Mouse (Mus musculus) heart, embryonic 11.5 days (tissue): ENCODE measurements at regions not wholly inside any gene's neighbourhood (a gene's known extent, or its start where the extent isn't known, plus 50 kb on each side); places are given as distances from the start of the nearest gene placed in this dataset.

Experiments used
- ATAC-seq: fragments of 200-750 bp; cut with Nextera tagmentation; replicated peaks from 2 replicates; pipeline ENCODE4 v1.8.0; 2017; ENCODE audit warnings: moderate library complexity; ENCODE audit not compliant: insufficient number of reproducible peaks, low FRiP score, low TSS enrichment
- H3K27ac ChIP-seq: fragments of 300-500 bp; sonication (generic); 2 replicates; pipeline ENCODE4 v1.5.1; 2014; ENCODE audit warnings: mild to moderate bottlenecking, low read depth, low read length
- H3K27me3 ChIP-seq: fragments of 300-500 bp; sonication (generic); 2 replicates; pipeline ENCODE4 v1.6.1; 2014; ENCODE audit warnings: mild to moderate bottlenecking, low read length, mixed read lengths; ENCODE audit not compliant: control insufficient read depth, insufficient read depth
- H3K36me3 ChIP-seq: fragments of 300-500 bp; sonication (generic); 2 replicates; pipeline ENCODE4 v1.6.1; 2014; ENCODE audit warnings: mild to moderate bottlenecking, low read length, moderate library complexity, mixed read lengths; ENCODE audit not compliant: control insufficient read depth, insufficient read depth
- H3K4me1 ChIP-seq: fragments of 300-500 bp; sonication (generic); 2 replicates; pipeline ENCODE4 v1.6.1; 2014; ENCODE audit warnings: low read length; ENCODE audit not compliant: control insufficient read depth, insufficient read depth
- H3K4me2 ChIP-seq: fragments of 300-500 bp; sonication (generic); 2 replicates; pipeline ENCODE4 v1.6.1; 2014; ENCODE audit warnings: mild to moderate bottlenecking, moderate library complexity
- H3K4me3 ChIP-seq: fragments of 300-500 bp; sonication (generic); 2 replicates; pipeline ENCODE4 v1.5.1; 2014; ENCODE audit warnings: low read depth, low read length
- H3K9ac ChIP-seq: fragments of 300-500 bp; sonication (generic); 2 replicates; pipeline ENCODE4 v1.6.1; 2014; ENCODE audit warnings: mild to moderate bottlenecking, low read depth, low read length, moderate library complexity
- H3K9me3 ChIP-seq: fragments of 300-500 bp; sonication (generic); replicated peaks from 2 replicates; pipeline ENCODE4 v1.6.1; 2016; ENCODE audit warnings: low read length; ENCODE audit not compliant: control insufficient read depth
- WGBS: fragments of 180-500 bp; shearing (Covaris S2); extraction: QIAGEN DNeasy Blood & Tissue Kit; methylation state at CpG from one replicate; pipeline ENCODE4 v1.1.7; 2014; ENCODE audit not compliant: insufficient replicate concordance; 5-methylcytosine and 5-hydroxymethylcytosine counted together

DNA sequence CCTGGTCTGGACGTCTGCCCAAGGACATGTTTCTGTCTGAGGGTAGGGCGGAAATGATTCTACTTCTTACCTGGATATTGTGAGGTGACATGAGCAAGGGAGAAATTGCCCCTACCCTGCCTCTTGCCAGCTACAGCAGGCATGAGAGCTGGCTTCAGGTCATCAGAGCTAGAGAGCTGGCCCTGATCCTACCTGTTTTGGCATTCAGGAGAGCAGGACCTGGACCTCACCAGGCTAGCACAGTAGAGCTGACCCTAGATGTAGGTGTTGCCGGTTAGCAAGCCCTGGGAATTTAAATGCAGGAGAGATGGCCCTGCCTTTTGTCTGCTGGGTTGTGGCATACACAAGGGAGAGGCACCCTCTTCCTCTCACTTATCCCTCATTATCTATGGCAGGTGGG, 287.5 kb upstream of the Arpp21 start:
- ATAC-seq: no peak
- Histone ChIP-seq H3K4me3 (no peak overlapping the region), H3K4me2 (no peak overlapping the region), H3K27ac (no peak overlapping the region), H3K4me1 (no peaks in the 10 kb centered on the region), H3K9ac (no peak overlapping the region), H3K9me3 (no peaks in the 10 kb centered on the region), H3K27me3 (no peaks in the 10 kb centered on the region), H3K36me3 (no peaks in the 10 kb centered on the region)
- WGBS: 77% methylated on average over 3 of the region's 3 CpGs

DNA sequence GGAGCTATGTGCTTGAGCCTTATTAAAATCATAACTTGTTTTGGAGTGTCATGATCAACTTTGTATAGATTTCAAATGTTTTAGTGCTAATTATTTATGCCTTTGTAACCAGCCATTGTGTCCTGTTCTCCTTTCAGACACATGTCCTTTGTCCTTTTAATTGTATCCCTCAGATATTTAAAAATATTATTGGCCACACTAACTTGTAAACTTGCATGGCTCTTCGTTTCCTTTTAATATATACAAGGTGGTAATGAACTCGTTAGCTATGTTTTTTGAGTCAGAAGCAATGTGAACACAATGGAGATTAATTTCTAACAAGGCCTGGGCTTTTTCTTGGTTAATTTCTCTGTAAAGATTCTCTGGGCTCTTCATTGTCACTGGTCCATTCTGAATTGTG, 275.0 kb upstream of the Arpp21 start:
- 66% methylated on average over 2 of the region's 2 CpGs for WGBS
- Histone ChIP-seq H3K4me3 (no peak overlapping the region), H3K27me3 (no peaks in the 10 kb centered on the region), H3K9ac (no peak overlapping the region), H3K4me2 (no peak overlapping the region), H3K9me3 (no peaks in the 10 kb centered on the region), H3K27ac (no peak overlapping the region), H3K36me3 (no peaks in the 10 kb centered on the region), H3K4me1 (no peaks in the 10 kb centered on the region)
- ATAC-seq: no peak

DNA sequence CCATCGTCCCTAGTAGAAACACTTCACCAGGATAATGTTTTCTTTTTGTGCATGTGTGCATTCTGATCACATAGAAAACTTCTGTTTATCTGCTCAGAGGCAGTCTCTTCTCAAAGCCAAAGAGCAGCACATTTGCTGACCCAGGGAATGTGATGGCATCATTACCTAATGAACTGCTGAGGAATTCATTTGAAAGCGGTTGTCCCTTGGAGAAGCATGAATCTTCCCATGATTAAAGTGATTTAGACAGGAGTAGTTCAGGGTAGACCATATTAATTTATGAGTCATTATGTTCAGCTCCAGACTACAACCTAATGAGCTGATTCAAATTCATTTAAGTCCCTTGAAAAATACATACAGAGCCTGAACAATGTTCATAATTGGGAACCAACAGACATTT, 271.1 kb upstream of the Arpp21 start:
- Histone ChIP-seq H3K4me1 (no peaks in the 10 kb centered on the region), H3K27me3 (no peaks in the 10 kb centered on the region), H3K27ac (no peak overlapping the region), H3K9me3 (no peaks in the 10 kb centered on the region), H3K36me3 (no peaks in the 10 kb centered on the region), H3K4me3 (no peak overlapping the region), H3K9ac (no peak overlapping the region), H3K4me2 (no peak overlapping the region)
- 73% methylated on average over 2 of the region's 2 CpGs for WGBS
- no peak for ATAC-seq

DNA sequence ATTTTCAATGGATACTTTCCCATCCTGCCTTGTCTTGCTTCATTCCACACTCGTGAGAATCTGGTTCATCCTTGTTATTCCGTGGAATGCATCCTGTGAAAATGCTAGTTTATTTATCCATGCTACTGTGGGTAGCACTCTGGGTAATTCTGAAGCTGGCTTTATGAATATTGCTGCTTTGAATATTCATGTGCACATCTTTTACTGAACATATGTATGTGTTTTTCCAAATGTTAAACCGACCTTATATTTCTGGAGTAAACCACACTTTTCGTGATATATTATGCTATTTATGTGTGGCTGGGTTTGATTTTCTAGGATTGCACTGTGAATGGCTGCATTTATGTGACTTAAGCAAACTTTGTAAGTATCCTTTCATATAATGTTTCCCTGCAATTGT, 262.9 kb upstream of the Arpp21 start:
- no peak overlapping the region for H3K27ac ChIP-seq
- no peaks in the 10 kb centered on the region for H3K9me3 ChIP-seq
- no peaks in the 10 kb centered on the region for H3K4me1 ChIP-seq
- no peaks in the 10 kb centered on the region for H3K27me3 ChIP-seq
- no peak overlapping the region for H3K9ac ChIP-seq
- H3K4me3 ChIP-seq: no peak overlapping the region
- ATAC-seq: no peak
- no peak overlapping the region for H3K4me2 ChIP-seq
- no peaks in the 10 kb centered on the region for H3K36me3 ChIP-seq
- WGBS: 76% methylated on average over 4 of the region's 4 CpGs

DNA sequence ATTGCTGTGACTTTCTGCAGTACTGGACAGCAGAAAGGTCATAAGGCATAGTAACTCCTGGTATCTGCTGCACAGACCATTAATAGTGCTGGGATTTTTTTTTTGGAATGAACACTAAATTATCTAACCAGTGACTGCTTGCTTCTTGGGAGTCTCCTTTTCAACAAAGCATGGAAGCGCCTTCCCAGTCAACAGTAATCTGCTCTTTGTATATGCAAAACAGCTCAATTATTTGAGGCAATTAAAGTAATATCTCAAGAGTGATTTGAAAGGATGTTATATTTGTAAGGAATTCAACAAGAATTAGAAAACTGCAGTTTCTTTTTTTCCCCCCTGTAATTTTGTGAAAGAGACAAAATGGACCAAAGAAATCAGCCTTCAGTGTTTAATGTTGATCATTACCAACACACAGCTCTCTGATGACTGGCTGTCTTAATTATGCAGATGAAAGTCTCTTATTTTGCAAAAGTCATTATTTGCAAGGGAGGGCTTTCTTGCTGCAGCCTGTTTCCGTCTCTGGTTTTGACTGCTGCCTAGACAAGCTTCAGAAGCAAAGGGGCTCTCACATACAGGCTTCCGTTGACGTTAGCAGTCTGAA, 260.3 kb upstream of the Arpp21 start:
- no peak overlapping the region for H3K9ac ChIP-seq
- no peak overlapping the region for H3K4me3 ChIP-seq
- 78% methylated on average over 4 of the region's 4 CpGs for WGBS
- H3K27ac ChIP-seq: no peak overlapping the region
- H3K4me2 ChIP-seq: no peak overlapping the region
- no peaks in the 10 kb centered on the region for H3K36me3 ChIP-seq
- no peaks in the 10 kb centered on the region for H3K4me1 ChIP-seq
- no peaks in the 10 kb centered on the region for H3K27me3 ChIP-seq
- H3K9me3 ChIP-seq: no peaks in the 10 kb centered on the region
- ATAC-seq: no peak

DNA sequence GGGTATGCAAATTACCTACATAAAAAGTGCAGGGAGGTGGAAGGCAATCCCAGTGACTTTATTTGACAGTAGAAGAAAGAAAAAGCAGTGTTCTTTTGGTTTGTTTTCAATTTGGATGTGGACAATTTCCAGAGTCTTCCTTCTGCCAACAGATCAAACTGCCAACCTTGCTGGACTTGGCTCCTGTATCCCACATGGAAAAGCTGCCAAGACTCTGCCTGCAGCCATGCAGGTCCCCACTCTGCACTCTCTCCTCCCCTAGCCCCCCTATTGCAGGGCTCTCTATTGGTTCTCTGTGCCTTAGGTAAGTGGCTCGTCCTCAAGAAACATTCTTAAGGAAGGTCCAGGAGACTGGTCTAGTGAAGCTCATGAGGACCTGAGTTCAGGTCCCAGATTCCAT, 255.2 kb upstream of the Arpp21 start:
- no peaks in the 10 kb centered on the region for H3K27me3 ChIP-seq
- no peak overlapping the region for H3K4me2 ChIP-seq
- H3K36me3 ChIP-seq: no peaks in the 10 kb centered on the region
- no peaks in the 10 kb centered on the region for H3K4me1 ChIP-seq
- H3K9ac ChIP-seq: no peak overlapping the region
- ATAC-seq: no peak
- 64% methylated on average over 1 of the region's 1 CpGs for WGBS
- H3K4me3 ChIP-seq: no peak overlapping the region
- no peak overlapping the region for H3K27ac ChIP-seq
- H3K9me3 ChIP-seq: no peaks in the 10 kb centered on the region

DNA sequence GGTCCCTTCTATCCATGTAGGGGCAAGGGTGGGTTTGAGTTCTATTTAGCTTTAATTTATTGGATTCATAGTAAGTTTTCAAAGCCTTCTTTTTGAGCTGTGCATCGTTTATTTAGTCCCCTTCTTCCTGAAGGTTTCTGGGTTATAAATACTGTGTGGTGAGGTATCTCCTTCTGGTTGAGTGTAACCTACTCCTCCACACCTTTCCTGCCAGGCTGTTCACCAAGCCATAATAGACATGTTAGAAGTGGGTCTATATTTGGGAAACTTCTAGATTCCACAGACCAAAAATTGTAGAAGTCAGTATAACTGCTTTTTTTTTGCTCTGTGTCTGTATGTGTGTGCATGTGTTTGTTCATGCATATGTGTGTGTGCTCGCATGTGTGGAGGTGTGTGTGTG, 240.9 kb upstream of the Arpp21 start:
- Histone ChIP-seq H3K4me1 (no peaks in the 10 kb centered on the region), H3K27me3 (no peaks in the 10 kb centered on the region), H3K4me3 (no peak overlapping the region), H3K36me3 (no peaks in the 10 kb centered on the region), H3K27ac (no peak overlapping the region), H3K9me3 (no peaks in the 10 kb centered on the region), H3K9ac (no peak overlapping the region), H3K4me2 (no peak overlapping the region)
- WGBS: 68% methylated on average over 2 of the region's 2 CpGs
- no peak for ATAC-seq

DNA sequence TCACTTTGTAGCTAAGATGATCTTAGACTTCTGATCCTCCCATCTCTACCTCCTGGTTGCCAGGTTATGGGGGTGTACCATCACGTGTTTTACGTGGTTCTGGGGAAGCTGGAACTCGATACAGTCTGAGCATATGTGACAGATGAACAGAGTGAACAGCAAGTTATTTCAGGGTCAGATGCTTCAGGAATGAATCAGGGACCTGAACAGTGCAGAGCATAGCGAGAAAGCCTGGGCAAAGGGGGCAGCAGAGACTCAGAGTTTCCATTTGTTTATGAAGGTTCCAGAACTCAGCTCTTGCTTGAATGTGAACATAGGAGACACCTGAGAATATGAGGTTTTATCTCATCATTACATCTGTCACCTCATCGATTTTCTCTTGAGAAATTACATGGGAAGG, 221.9 kb upstream of the Arpp21 start:
- Histone ChIP-seq H3K9me3 (no peaks in the 10 kb centered on the region), H3K4me1 (no peaks in the 10 kb centered on the region), H3K36me3 (no peaks in the 10 kb centered on the region), H3K27me3 (no peaks in the 10 kb centered on the region), H3K4me3 (no peak overlapping the region), H3K27ac (no peak overlapping the region), H3K4me2 (no peak overlapping the region), H3K9ac (no peak overlapping the region)
- no peak for ATAC-seq
- 71% methylated on average over 5 of the region's 5 CpGs for whole genome bisulfite sequencing

DNA sequence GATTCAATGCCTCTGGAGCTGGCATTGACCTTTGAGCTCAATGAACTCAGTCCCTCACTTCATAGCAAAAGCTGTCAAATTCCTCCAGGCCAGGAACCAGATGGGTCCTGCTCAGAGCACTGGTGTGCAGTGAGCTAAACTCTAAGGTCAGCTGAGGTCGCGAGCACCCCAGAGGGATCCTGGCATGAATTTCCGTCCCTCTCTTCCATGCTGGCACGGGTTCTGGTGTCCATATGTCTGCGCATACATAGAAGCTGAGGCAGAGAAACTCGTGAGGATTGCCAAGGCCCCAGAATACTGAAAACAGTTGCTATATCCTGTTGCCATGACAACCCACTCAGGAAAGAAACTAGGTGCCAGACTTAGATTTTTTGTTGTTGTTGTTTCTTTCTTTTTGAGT, 219.0 kb upstream of the Arpp21 start:
- H3K27ac ChIP-seq: no peak overlapping the region
- H3K9me3 ChIP-seq: no peaks in the 10 kb centered on the region
- H3K27me3 ChIP-seq: no peaks in the 10 kb centered on the region
- 71% methylated on average over 6 of the region's 6 CpGs for WGBS
- no peak overlapping the region for H3K9ac ChIP-seq
- no peak overlapping the region for H3K4me2 ChIP-seq
- no peak for ATAC-seq
- H3K4me1 ChIP-seq: no peaks in the 10 kb centered on the region
- no peak overlapping the region for H3K4me3 ChIP-seq
- no peaks in the 10 kb centered on the region for H3K36me3 ChIP-seq
